Mouse (Mus musculus) intestine, embryonic 16.5 days (tissue): Measurements from ENCODE around the gene 4933434E20Rik. TPM values are rescaled to one million over a fixed set of nuclear protein-coding genes. Genes with fewer than 3 reads are reported as not detected.
A peak's percentile ranks its signal among the peaks of the same experiment; 100 is the strongest.

ENCODE experiments used
- ATAC-seq: fragments of 200-750 bp; cut with Nextera tagmentation; 2 replicates; pipeline ENCODE4 v1.8.0; 2017; ENCODE audit warnings: moderate TSS enrichment, moderate library complexity
- H3K27ac ChIP-seq: fragments of 300-500 bp; sonication (generic); 2 replicates; pipeline ENCODE4 v1.5.1; 2014; ENCODE audit warnings: mild to moderate bottlenecking, low read length
- H3K27me3 ChIP-seq: fragments of 300-500 bp; sonication (generic); replicated peaks from 2 replicates; pipeline ENCODE4 v1.6.1; 2014; ENCODE audit warnings: low read length, control low read depth, mixed read lengths; ENCODE audit not compliant: control insufficient read depth, insufficient read depth
- H3K36me3 ChIP-seq: fragments of 300-500 bp; sonication (generic); 2 replicates; pipeline ENCODE4 v1.6.1; 2014; ENCODE audit warnings: low read length, control low read depth; ENCODE audit not compliant: control insufficient read depth, insufficient read depth
- H3K4me1 ChIP-seq: fragments of 300-500 bp; sonication (generic); 2 replicates; pipeline ENCODE4 v1.6.1; 2014; ENCODE audit warnings: low read length, control low read depth, mixed read lengths; ENCODE audit not compliant: control insufficient read depth, insufficient read depth
- H3K4me2 ChIP-seq: fragments of 300-500 bp; sonication (generic); 2 replicates; pipeline ENCODE4 v1.6.1; 2014; ENCODE audit warnings: low read depth, low read length, control low read depth
- H3K4me3 ChIP-seq: fragments of 300-500 bp; sonication (generic); 2 replicates; pipeline ENCODE4 v1.5.1; 2014; ENCODE audit warnings: mild to moderate bottlenecking, low read length
- H3K9ac ChIP-seq: fragments of 300-500 bp; sonication (generic); 2 replicates; pipeline ENCODE4 v1.6.1; 2014; ENCODE audit warnings: low read depth, low read length
- H3K9me3 ChIP-seq: fragments of 300-500 bp; sonication (generic); 2 replicates; pipeline ENCODE4 v1.6.1; 2016; ENCODE audit warnings: low read length, control low read depth; ENCODE audit not compliant: control insufficient read depth
- WGBS: fragments of 180-500 bp; shearing (Covaris S2); extraction: QIAGEN DNeasy Blood & Tissue Kit; methylation state at CpG from one replicate; pipeline ENCODE4 v1.1.7; 2014; 5-methylcytosine and 5-hydroxymethylcytosine counted together
- polyA plus RNA-seq: library from polyadenylated mRNA; unstranded; fragments of >200 nt; fragmentation: Nextera tagmentation; extraction: Ambion mirVana; gene quantifications from 2 replicates; pipeline ENCODE4 v1.2.1, GENCODE M21; 2015

The 4933434E20Rik gene
- polyA plus RNA-seq, 1 experiment from 2014 or later = 199 TPM

DNA sequence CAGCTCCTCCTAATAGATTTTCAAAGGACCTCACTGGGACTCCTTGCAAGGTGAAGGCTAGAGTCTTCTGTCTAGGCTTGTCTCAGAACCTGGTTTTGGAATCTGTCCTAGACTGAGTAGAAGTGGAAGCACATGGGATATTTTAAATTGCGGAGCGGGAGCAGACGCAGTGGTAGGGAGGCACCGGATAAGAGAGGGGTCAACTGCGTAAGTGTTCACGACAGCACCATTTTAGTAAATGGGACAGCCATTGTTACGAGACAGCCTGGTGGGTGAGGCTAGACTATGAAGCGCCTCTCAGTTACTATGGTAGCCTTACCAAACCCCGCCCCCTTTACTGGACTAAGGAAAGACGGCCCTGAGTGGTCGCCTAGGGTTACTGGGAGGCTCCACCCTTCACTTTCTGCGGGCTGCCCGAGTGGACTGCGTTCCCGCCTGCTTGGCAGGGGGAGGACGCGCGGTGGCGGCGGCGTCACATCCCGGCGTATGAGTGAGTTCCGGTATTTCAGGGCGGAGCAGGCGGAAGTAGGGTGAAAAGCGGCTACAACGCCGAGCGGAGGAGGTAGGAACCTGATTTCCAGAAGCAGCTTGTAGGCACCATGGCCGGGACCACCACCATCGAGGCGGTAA lies 27.8 kb downstream of the 4933434E20Rik start:
- no peaks in the 10 kb centered on the region for H3K27me3 ChIP-seq
- under 1% methylated on average over 33 of the region's 33 CpGs for WGBS
- peaks cover 28% of the 10 kb centered on the region for H3K4me1 ChIP-seq
- peak; percentile 89 for ATAC-seq
- H3K9me3 ChIP-seq = no peaks in the 10 kb centered on the region
- H3K9ac ChIP-seq = peak overlapping the region; percentile 82
- H3K27ac ChIP-seq = peak overlapping the region; percentile 97
- no peaks in the 10 kb centered on the region for H3K36me3 ChIP-seq
- H3K4me3 ChIP-seq = peak overlapping the region; percentile 86
- H3K4me2 ChIP-seq = peak overlapping the region; percentile 79

DNA sequence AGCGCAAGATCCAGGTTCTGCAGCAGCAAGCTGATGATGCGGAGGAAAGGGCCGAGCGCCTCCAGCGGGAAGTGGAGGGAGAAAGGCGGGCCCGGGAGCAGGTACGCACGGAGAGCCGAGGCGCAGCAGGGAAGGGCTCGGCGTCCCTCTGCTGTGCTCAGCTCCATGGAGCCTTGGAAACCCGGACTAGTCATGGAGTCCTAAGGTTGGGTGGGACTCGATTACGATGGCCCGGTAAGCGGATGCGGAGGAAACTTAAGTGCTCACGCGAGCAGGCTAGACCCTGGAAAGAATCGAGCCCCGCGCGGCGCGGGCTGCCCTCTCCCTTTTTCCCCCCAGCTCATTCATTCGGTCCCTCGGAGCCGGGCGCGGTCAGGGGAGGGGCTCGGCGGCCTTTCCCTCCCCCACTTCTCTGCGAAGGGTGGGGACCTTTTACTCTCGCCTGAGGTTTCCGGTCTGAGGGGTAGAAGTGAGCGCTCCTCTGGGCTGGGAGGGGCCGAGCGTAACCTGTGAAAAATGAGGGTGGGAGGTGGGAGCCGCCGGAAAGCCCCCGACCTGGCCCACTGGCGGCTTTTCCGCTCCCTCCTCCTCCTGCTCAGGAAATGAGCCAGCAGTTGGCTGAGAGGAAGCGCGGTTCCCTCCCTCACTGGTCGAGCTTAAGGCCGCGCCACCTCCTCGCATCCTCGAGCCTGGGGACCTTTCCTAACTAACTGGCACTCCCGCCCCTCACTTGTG lies 28.5 kb downstream of the 4933434E20Rik start:
- Histone ChIP-seq H3K4me1 (peaks cover 33% of the 10 kb centered on the region), H3K27me3 (no peaks in the 10 kb centered on the region), H3K36me3 (no peaks in the 10 kb centered on the region), H3K4me3 (peak overlapping the region; percentile 86), H3K9ac (peak overlapping the region; percentile 82), H3K9me3 (no peaks in the 10 kb centered on the region), H3K27ac (peak overlapping the region; percentile 97), H3K4me2 (peak overlapping the region; percentile 53)
- peak; percentile 52 for ATAC-seq
- WGBS = under 1% methylated on average over 53 of the region's 53 CpGs

DNA sequence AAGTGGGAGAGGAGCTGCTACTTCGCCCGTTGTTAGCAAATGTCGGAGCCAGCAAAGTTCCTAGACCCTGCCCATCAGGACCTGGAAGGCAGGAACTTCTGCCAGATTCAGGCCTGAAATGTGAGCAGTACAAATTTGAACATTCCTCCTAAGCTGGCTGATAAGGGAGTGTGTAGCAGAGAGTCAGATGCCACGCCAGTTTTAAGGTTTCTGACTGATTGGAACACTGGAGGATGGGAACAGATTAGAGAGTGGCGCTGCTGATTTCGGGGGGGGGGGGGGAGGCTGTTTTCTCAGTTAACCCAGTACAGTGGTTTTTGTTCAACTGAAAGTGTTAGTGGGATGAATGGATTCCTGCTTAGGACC lies 29.0 kb downstream of the 4933434E20Rik start:
- WGBS = 0% methylated on average over 6 of the region's 6 CpGs
- H3K27ac ChIP-seq = peak overlapping the region; percentile 97
- H3K4me2 ChIP-seq = peak overlapping the region; percentile 53
- H3K27me3 ChIP-seq = no peaks in the 10 kb centered on the region
- no peaks in the 10 kb centered on the region for H3K36me3 ChIP-seq
- H3K9me3 ChIP-seq = no peaks in the 10 kb centered on the region
- no peak for ATAC-seq
- peaks cover 38% of the 10 kb centered on the region for H3K4me1 ChIP-seq
- H3K9ac ChIP-seq = peak overlapping the region; percentile 82
- H3K4me3 ChIP-seq = peak overlapping the region; percentile 86

DNA sequence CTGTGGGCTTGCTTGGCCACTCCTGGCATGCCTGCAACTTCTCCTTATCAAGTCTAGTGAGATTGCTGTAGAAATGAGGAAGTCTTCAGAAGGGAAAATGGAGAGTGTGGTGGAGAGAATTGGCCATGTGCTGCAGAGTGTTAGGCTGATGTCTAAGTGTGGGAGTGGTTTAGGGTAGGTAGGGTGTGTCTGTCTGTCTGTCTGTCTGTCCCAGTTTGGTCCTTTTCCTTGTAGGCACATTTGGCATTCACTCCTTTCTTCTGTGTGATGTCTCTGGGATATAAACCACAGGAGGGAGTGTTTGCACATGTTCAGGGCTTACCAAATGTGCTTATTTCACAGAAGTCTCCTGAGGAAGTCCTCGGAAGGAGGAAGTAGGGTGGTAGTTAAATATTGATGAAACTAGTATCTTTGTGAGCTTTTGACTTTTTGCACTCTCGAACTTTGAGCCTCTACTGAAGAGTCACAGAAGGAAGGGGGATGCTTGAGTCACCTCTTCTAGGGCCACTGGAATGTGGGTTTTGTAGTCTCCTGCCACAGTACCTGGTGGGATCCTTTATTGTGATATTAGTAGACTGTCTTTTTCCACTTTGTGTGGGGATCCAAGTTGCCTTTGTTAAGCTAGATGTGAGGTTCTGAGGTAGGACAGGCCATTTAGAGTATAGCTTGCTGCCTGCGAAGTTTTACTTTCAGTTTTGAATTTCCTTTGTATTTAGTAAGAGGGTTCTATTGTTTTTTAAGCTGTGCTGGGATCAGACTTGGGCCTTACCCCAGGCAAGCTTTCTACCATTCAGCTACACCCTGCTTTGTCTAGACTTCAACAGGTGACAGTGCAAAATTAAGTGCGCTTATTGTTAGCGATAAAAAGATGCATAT lies 30.2 kb downstream of the 4933434E20Rik start:
- Histone ChIP-seq H3K9ac (peak overlapping the region; percentile 55), H3K27ac (peak overlapping the region; percentile 88), H3K4me1 (peaks cover 38% of the 10 kb centered on the region), H3K4me3 (peak overlapping the region; percentile 86), H3K4me2 (peak overlapping the region; percentile 53), H3K36me3 (no peaks in the 10 kb centered on the region), H3K27me3 (no peaks in the 10 kb centered on the region), H3K9me3 (no peaks in the 10 kb centered on the region)
- peak; percentile 60 for ATAC-seq
- 52% methylated on average over 5 of the region's 5 CpGs for WGBS

DNA sequence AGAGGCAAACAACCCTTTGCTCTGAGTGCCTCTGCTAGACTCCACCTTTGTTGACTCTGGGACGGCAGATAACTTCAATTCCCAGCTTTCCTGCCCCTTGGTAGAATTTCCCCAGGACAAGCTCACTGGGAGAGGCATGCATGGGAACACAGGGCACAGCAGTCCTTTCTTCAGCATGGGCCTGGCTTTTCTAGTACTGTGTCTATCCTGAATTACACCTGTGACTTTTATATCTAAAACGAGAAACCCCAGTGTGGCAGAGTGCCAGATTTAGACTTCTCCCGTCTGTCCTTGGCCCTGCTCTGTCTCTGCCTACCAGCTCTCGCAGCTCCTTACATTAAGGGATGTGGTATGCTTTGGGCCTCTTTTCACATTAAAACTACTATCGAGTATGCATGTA lies 31.6 kb downstream of the 4933434E20Rik start:
- Histone ChIP-seq H3K36me3 (peaks cover under 1% of the 10 kb centered on the region; the same call in 1 of the 2 replicates), H3K27me3 (no peaks in the 10 kb centered on the region), H3K4me1 (peaks cover 32% of the 10 kb centered on the region), H3K9ac (peak overlapping the region; percentile 53), H3K27ac (peak overlapping the region; percentile 88), H3K4me2 (peak overlapping the region; percentile 53), H3K9me3 (no peaks in the 10 kb centered on the region), H3K4me3 (peak overlapping the region; percentile 86)
- WGBS = 34% methylated on average over 5 of the region's 5 CpGs
- ATAC-seq = no peak

DNA sequence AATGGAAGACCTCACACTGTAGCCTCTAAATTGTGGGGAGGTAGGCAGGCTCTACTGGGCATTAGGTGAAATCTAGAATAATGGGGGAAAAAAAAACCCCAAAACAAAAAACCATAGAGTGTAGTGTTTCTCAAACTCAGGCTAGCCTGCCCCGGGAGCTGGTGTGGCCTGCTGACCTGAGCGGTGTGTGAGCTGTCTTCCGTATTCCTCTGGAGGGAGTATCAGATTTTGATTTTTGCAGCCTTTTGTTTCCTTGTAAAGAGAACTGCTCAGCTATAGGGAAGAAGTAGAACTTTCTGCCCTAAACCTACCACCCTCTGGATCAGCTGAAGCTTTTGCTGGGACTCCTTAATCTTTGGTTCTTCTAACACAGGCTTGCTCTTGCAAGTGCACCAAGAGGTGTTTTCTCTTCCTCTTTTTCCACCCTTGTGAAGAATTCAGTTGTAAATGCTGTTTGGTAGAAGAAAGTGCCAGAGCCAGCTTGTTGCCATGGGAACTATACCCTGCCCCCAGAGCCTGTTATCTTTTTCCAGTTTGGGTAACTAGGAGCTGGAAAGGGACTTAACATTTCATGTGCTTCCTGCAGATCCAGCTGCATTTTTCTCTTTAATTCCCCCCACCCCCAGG lies 32.4 kb downstream of the 4933434E20Rik start:
- Histone ChIP-seq H3K9ac (peak overlapping the region; percentile 53; the same call in 1 of the 2 replicates), H3K9me3 (no peaks in the 10 kb centered on the region), H3K27ac (peak overlapping the region; percentile 88), H3K4me2 (peak overlapping the region; percentile 53), H3K27me3 (no peaks in the 10 kb centered on the region), H3K4me3 (peak overlapping the region; percentile 86), H3K4me1 (peaks cover 30% of the 10 kb centered on the region), H3K36me3 (peaks cover 8% of the 10 kb centered on the region)
- no peak for ATAC-seq
- 33% methylated on average over 3 of the region's 3 CpGs for WGBS

DNA sequence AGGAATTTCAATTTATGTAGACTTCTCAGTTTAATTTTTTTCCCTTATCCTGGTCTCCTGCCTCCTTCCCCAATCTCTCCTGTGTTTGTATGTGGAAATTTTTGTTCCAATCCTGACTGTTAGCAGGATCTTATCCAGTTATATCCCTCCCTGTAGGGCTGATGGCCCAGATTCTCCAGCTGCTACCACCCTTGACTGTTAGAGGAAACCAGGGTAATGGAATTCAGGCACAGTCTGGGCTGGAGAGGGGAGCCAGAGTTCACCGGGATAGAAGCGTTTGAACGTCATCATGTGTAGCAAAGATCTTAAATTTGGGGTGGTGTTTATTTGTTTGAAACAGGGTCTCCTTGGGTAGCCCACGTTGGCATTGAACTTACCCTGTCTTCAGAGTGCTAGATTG lies 33.4 kb downstream of the 4933434E20Rik start:
- no peaks in the 10 kb centered on the region for H3K9me3 ChIP-seq
- ATAC-seq = no peak
- H3K27me3 ChIP-seq = no peaks in the 10 kb centered on the region
- H3K4me3 ChIP-seq = no peak overlapping the region
- no peak overlapping the region for H3K27ac ChIP-seq
- H3K9ac ChIP-seq = no peak overlapping the region
- peaks cover 28% of the 10 kb centered on the region for H3K4me1 ChIP-seq
- 58% methylated on average over 4 of the region's 4 CpGs for WGBS
- peaks cover 10% of the 10 kb centered on the region for H3K36me3 ChIP-seq
- no peak overlapping the region for H3K4me2 ChIP-seq

DNA sequence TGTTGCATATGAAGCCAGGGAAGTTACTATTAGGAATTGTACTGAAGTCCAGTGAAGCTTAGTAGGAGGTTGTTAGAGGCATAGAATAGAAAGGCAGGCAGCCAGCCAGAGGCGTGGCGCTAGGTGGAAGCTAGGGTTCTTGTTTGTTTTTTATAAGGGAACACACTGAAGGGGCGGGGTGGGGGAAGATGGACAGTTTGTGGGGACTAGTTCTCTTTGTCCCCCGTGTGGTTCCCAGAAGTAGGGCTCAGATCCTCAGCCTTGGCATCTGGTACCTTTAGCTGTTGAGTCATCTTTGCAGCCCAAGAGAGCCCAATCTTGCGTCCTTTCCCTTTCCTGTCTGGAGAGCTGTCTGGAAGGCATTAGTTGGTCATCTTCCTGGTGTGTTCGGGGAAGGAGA lies 33.8 kb downstream of the 4933434E20Rik start:
- Histone ChIP-seq H3K4me3 (no peak overlapping the region), H3K9me3 (no peaks in the 10 kb centered on the region), H3K4me1 (peaks cover 28% of the 10 kb centered on the region), H3K9ac (no peak overlapping the region), H3K36me3 (peaks cover 11% of the 10 kb centered on the region), H3K27me3 (no peaks in the 10 kb centered on the region), H3K4me2 (no peak overlapping the region), H3K27ac (no peak overlapping the region)
- no peak for ATAC-seq
- WGBS = 70% methylated on average over 6 of the region's 6 CpGs

DNA sequence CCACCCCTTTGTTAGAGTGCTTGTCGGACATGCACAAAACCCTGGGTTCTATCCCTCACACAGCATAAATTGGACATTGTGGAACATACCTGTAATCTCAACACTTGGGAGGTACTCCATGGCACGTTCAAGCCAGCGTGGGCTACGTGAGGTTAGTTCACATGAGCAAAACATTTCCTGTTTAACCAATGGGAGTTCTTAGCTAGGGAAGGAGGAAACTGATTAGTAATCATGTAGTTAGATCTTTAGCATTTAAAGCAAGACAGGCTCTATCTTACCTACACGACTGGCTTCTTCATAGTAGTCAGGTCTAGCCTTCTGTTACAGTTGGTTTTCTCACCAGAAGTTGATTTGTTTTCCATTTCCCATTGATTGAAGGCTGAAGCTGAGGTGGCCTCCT lies 34.6 kb downstream of the 4933434E20Rik start:
- 87% methylated on average over 5 of the region's 5 CpGs for WGBS
- peaks cover 14% of the 10 kb centered on the region for H3K36me3 ChIP-seq
- H3K4me1 ChIP-seq = peaks cover 28% of the 10 kb centered on the region
- H3K27me3 ChIP-seq = no peaks in the 10 kb centered on the region
- no peak overlapping the region for H3K9ac ChIP-seq
- ATAC-seq = no peak
- no peaks in the 10 kb centered on the region for H3K9me3 ChIP-seq
- H3K4me2 ChIP-seq = no peak overlapping the region
- H3K27ac ChIP-seq = no peak overlapping the region
- H3K4me3 ChIP-seq = no peak overlapping the region
